Mouse (Mus musculus): Measurements from ENCODE around the gene Scai. TPM values are rescaled to one million over a fixed set of nuclear protein-coding genes. Genes with fewer than 3 reads are reported as not detected.

Scai gene
- total RNA-seq (2021) = 12.2 and 12.3 TPM in 2 replicates
- long read RNA-seq, experiment 1, partial matches to known transcripts = 1 of 1 reads
- long read RNA-seq, experiment 1, other reads (novel, unspliced or antisense) = 0 of 1 reads
- long read RNA-seq, experiment 2, partial matches to known transcripts = 1 of 1 reads
- long read RNA-seq, experiment 2, other reads (novel, unspliced or antisense) = 0 of 1 reads

DNA sequence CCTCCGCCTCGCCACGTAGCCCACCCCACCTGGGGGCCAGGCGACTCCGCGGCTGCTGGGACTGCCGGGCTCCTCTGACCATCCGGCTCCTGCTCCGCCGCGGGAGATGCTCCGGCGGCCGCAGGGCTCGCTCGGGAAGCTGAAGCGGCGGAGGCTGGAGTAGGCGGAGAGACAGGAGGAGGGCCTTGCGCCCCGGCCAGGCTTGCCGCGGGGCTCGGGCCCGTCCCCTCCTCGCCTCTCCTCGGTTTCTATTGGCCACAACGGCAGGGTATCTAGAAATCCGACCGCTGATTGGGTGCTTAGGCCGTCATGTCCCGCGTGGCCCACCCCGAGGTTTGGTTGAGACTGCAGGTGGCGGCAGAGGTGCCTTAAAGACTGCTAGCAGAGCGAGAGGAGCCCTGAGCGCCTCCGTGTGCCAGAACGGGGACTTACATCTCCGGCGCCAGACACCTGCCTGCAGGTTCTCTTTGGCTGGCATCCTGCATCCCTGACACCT is at the start of gene Scai:
TSS of gene Scai (minus strand) at position 174 of the 496 bp plus-strand sequence.
- DNase-seq = peak; percentile 98

DNA sequence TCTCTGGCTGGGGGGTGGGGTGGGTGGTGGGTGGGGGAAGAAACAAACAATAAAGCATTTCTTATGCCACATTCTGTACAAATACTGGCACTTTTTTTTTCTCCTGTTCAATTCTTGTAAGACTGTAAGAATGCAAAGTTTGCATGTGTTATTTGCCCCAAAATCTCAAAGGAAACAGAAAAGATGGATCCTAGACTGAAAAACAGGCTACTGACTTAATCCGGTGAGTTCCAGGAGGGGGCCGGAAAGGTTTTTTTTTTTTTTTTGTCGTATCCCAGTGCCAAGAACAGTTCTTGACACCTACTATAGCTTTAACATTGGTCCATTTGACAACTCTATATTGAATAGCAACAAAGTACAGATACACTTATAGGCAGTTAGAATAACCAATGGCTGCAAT is 36.2 kb upstream of the Scai start:
- DNase-seq = no peak

- DNase-seq = peak; percentile 94
These were observed 35.6 kb upstream of the Scai start, which contains the start of gene Ppp6c for GRCm38 (mm10) chr2:39226019-39226640. TSS of gene Ppp6c (minus strand) at chr2:39226451.

DNA sequence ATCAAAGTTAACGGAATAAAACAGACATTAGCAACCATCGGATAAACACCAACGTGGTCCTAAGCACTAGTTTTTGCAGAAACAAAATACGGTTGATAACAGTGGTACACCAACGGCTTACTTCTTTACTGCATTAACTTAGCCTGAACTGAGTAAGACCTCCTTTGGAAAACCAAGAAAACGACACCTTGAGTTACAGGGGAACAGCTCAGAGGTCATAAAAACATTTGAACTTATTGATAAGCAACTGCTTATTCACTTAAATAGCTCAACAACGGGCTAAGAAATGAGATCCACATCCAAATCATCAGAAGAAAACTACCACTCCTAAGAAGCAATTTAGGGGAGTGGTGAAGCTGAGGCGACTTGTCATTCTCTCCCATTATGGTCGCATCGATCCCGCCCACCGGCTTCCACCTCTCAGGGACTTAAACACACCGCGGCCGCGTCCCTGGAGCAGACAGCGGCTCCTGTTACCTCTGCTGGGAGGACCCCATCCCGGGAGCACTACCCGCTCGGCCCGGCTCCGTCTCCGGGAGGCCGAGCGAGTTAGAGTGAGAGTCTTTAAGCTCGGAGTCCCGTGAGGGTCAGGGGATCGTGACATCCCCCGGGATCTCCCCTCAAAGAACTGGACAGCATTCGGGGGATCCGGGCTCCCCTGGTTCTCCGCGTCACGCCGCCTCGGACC is 34.9 kb upstream of the Scai start:
- peak; percentile 54 for DNase-seq

DNA sequence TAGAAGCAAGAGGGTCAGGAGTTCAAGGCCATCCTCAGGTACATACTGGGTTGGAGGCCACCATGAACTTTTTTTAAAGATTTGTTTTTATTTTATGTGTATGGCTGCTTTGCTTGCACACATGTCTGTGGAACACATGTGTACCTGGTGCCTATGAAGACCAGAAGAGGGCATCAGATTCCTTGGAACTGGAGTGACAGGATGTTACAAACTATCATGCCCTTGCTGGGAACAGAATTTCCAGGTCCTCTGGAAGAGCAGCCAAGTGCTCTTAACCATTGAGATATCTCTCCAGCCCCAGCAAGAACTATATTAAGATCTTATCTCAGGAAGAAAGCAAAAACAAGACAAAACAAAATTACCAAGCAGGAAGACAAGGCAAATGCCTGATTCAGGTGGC is 34.1 kb upstream of the Scai start:
- DNase-seq = no peak

DNA sequence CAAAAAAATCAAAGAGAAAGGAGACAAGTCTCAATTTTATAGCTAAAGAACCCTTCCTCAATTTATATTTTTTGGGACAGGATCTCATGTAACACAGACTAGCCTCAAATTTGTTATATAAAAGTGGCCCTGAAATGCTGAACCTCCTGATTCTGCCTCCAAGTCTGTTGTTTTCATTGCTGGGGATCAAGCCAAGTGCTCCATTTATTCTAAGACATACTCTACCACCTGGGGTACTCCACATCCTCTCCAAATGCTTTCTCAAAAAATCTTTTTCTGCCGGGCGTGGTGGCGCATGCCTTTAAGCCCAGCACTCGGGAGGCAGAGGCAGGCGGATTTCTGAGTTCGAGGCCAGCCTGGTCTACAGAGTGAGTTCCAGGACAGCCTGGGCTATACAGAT is 29.5 kb upstream of the Scai start:
- no peak for DNase-seq

DNA sequence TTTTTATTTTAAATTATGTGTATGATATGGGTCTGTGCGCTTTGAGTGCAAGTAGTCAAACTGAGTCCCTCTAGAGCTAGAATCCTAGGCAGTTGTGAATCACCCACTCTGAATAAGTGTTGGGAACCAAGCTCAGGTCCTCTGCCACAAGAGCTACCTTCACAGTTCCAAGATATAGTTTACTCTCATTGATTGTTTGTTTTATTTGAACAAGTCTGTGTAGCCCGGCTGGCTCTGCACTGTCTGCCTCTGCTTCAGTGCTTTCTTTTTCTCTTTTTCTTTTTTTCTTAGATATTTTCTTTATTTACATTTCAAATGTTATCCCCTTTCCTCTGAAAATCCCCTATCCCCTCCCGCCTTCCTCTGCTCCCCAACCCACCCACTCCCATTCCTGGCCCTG is 28.5 kb upstream of the Scai start:
- no peak for DNase-seq

- no peak for DNase-seq
These were observed 26.6 kb upstream of the Scai start for GRCm38 (mm10) chr2:39217150-39217549.

DNA sequence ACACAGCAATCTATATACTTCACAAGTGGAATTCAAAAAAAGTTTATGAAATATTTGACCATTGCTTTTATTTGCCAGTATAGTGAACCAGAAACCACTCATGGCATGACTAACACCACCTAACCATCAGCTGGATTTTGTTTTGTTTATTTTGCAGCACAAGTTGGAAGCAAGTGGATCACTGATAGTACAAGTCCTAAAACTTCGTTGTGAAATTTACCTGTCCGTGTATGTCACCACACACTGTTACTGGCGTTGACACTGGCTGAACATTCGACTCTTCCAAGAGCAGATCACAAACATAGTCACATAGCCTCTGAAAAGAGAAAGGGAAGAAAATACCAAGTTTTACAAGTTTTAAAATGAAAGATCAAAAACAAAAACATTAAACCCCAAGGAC is 20.2 kb upstream of the Scai start:
- no peak for DNase-seq

- no peak for DNase-seq
These were observed 12.8 kb upstream of the Scai start for GRCm38 (mm10) chr2:39203359-39203758.

GRCm38 (mm10) chr2:39194809-39195208 is 4.3 kb upstream of the Scai start:
- no peak for DNase-seq

DNA sequence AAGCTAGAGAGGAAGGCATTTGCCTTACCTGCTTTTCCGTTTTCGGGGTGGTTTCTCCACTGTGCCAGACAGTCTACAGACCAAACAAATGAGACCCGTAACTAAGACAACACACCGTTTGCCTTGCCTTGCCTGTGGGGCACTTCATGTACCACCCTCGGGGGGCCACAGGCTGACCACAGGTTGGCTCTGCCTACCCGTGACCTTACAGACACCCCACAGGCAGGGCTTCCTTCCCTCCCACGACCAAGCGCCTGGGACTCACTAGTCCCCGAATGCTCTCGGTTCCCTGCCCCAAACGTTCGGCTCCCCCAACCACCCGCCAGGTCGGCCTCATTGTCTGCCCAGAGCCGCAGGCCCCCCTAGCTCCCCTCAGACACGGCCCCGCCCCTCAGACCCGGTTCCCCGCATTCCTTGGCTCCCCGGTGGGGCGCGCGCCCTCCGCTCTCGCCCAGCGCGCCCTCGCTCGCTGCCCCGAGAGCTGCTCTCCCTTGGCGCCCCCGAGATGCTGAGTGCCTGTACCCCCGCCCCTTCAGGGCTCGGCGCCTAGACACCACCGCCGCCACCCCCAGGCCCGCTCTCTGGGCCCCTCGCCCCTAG is 473 bp downstream of the Scai start:
- DNase-seq = peak; percentile 67

DNA sequence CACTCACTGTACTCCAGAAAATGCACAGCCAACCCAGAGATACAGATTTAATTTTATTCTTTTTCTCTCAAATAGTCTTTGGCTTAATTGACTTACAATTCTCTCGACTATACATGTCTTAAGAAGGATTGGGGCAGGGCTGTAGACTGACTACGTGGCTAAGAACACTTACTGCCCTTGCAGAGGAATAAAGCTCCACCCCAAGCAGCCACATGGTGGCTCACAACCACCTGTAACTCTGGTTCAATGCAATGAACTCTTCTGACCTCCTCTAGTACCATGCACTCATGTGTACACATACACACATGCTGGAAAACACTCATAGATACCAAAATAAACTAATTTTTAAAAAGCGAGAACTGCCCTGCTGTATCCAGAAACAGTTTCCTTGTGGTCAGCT is 4.6 kb downstream of the Scai start:
- no peak for DNase-seq

GRCm38 (mm10) chr2:39183587-39183986 is 6.9 kb downstream of the Scai start:
- no peak for DNase-seq

DNA sequence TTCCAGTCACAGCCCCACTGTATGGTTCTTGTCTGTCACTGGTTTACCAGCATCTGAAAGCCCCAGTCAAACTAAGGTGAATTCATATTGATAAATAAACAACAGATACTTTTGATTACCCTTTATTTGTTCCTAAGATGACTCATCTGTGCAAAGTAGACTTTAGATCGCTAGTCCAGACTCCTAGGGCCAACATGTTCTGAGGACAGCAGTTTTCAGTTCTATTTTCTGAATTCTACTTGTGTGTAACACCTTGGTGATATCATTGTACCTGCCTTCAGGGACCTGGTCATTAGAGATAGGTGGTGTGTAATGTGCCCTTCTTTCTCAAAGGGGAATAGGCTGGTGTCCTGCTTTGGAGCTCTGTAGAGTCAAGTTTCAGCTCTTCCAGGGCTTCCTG is 29.5 kb downstream of the Scai start:
- DNase-seq = no peak

DNA sequence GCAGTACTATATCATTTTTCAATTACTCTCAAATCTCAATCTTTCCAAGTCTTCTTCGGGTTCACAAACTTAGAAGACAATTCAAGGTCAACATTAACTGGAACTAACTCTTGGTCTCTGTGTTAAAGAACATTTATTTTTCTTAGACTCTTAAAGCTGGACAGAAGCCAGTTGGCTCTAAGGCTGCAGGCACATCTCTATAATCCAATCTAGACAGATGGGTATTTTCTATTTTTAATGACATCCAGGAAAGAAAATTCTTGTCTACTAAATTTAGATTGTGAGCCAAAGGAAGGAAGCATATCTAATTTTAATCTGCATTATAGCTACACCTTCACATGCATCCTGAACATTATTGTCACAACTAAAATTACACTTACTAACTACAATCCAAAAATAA is 32.6 kb downstream of the Scai start:
- no peak for DNase-seq

DNA sequence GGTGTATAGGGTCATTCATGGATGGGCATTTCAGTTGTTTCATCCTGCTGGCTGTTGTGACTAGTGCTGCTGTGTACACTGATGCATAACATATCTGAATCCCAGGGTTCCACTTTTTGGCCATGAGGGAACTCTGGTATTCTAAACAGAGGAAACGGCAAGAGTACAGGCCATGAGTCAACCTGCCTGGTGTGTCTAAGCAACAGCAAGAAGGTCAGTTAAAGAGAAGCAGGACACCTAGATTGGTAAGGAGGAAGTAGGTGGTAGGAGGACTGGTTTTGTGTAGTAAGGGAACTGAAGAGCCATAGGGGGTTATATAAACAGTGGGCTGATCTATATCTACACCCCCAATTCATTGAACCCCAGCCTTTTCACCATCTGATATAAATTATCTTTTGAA is 33.7 kb downstream of the Scai start:
- DNase-seq = no peak

DNA sequence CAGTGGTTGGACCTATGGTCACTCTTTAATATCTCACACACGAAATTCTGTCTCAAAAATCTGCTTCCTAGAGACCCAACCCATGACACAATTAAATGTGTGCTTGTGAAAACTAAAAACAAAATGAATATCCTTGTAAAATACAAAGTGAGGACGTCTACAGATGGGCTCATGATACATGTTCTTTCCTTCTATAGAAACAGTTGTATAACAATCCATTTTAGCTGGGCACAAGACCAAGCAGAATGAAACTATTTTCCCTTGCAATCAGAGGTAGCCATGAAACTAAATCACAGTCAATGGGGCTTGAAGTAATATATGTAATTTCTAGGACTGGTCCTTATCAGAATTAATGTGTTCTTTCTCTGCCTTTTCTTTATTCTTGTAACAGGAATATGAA is 39.6 kb downstream of the Scai start:
- DNase-seq = no peak

- no peak for DNase-seq
These were observed 42.5 kb downstream of the Scai start for GRCm38 (mm10) chr2:39148075-39148474.

DNA sequence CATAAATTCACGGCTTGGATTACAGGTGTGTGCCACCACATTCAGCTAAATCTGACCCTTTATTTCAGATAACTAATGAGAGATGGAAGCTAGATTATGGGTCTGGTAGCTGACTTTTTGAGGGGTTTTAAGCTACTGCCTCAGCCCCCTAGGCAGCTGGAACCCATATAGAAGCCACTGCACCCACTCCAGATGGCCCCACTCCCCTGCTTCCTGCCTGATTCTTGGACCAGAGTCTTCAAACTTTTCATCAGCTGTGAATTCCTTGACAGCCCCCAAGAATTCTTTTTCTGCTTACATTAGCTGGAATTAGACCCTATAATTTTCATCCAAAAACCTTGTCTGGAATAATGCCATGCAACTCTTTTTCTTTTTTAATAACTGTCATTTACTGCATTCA is 44.1 kb downstream of the Scai start:
- no peak for DNase-seq

GRCm38 (mm10) chr2:39142357-39142948 is 48.1 kb downstream of the Scai start:
- DNase-seq = no peak

DNA sequence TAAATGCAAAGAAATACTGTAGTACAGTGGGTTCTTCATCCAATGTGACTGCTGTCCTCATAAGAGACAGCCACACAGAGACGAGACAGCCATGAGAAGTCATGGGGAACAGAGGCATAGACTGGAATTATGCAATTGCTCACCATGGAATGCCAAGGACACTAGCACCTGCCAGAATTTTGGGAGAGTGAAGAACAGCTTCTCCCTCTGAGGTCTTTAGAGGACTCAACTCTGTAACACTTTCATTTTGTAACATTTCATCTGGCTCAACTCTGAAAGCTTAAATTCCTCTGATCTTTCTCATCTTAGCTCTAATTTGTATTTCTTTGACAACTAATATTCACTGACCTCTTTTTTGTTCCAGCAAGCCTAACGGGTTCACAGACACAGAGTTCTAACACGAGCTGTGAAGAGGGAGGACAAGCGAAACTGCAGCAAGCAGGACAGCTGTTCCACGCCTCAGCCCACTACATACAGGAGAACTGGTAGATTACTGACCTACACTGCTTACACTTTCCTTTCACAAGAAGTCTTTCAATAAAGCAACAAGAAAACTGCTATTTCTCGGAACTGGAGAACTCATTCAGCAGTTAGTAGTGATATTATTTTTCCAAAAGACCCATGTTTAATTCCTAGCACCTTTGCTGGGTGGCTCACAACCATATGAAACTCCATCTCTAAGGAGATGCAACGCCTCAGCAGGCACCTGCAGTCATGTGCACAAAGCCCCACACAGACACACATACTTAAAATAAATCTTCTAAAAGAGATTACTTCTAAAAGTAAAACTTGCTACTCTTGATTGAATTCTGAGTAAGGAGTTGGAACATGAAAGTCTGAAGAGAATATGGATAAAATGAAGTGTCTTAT is 49.7 kb downstream of the Scai start:
- DNase-seq = peak; percentile 48

Data from adrenal gland, postnatal 14 days (tissue).